Mouse (Mus musculus): ENCODE measurements around the gene Mettl7b. TPM values are rescaled to one million over a fixed set of nuclear protein-coding genes. Genes with fewer than 3 reads are reported as not detected.

Mettl7b gene
- polyA plus RNA-seq, 1 experiment from 2014 or later, result 0.19 TPM

- H3K4me2 ChIP-seq (replicated peaks), result no peak overlapping the region; the same call in none of the 2 replicates
- no peak for ATAC-seq (ENCODE audit: low FRiP score, low read depth)
- H3K4me1 ChIP-seq, result peaks cover 38% of the 10 kb centered on the region
- H3K9ac ChIP-seq, result no peak overlapping the region
- peak overlapping the region; percentile 49; the same call in 1 of the 2 replicates for H3K27ac ChIP-seq
- peaks cover 69% of the 10 kb centered on the region for H3K36me3 ChIP-seq
- 7% methylated on average over 5 of the region's 5 CpGs for WGBS
- H3K27me3 ChIP-seq, result no peaks in the 10 kb centered on the region
- H3K4me3 ChIP-seq, result no peak overlapping the region
- no peaks in the 10 kb centered on the region for H3K9me3 ChIP-seq
These were observed 47.6 kb downstream of the Mettl7b start for GRCm38 (mm10) chr10:128913219-128913618.

- H3K9ac ChIP-seq, result 0 out of 2 replicates have a peak overlapping the region, but pooled peaks have one; percentile 20
These were observed 48.0 kb downstream of the Mettl7b start for GRCm38 (mm10) chr10:128912791-128913190.

GRCm38 (mm10) chr10:128912268-128912667, 48.5 kb downstream of the Mettl7b start:
- Histone ChIP-seq H3K4me3 (no peak overlapping the region), H3K9ac (peak overlapping the region; percentile 51; the same call in 1 of the 2 replicates)

More at GRCm38 (mm10) chr10:128912791-128913190, 48.0 kb downstream of the Mettl7b start:
- Histone ChIP-seq H3K27me3 (no peaks in the 10 kb centered on the region), H3K4me3 (peak overlapping the region; percentile 7; the same call in 1 of the 2 replicates), H3K9me3 (no peaks in the 10 kb centered on the region), H3K4me1 (peaks cover 38% of the 10 kb centered on the region), H3K4me2 (replicated peaks) (peak overlapping the region; percentile 19; the same call in 1 of the 2 replicates), H3K27ac (peak overlapping the region; percentile 49; the same call in 1 of the 2 replicates), H3K36me3 (peaks cover 65% of the 10 kb centered on the region)
- 79% methylated on average over 4 of the region's 4 CpGs for WGBS
- no peak for ATAC-seq (ENCODE audit: low FRiP score, low read depth)

DNA sequence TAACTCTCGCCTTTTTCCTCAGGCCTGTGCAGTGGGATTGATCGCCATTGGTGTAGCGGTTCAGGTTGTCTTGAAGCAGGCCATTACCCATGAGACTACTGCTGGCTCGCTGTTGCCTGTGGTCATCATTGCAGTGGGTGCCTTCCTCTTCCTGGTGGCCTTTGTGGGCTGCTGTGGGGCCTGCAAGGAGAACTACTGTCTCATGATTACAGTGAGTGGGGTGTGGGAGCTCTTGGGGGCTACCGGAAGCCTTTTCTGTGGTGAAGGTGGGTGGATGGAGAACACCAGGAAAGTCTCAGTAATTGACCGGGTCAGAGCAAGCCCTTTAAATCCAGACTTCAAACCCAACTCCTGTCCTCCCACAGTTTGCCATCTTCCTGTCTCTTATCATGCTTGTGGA, 49.4 kb downstream of the Mettl7b start:
- 83% methylated on average over 6 of the region's 6 CpGs for WGBS
- Histone ChIP-seq H3K9ac (peak overlapping the region; percentile 100), H3K27ac (0 out of 2 replicates have a peak overlapping the region, but pooled peaks have one; percentile 96), H3K4me2 (replicated peaks) (peak overlapping the region; percentile 77), H3K9me3 (no peaks in the 10 kb centered on the region), H3K4me1 (peaks cover 38% of the 10 kb centered on the region), H3K27me3 (no peaks in the 10 kb centered on the region), H3K36me3 (peaks cover 51% of the 10 kb centered on the region), H3K4me3 (peak overlapping the region; percentile 87)
- ATAC-seq (ENCODE audit: low FRiP score, low read depth), result no peak

More at GRCm38 (mm10) chr10:128912268-128912667, 48.5 kb downstream of the Mettl7b start:
- 78% methylated on average over 4 of the region's 4 CpGs for WGBS
- no peak for ATAC-seq (ENCODE audit: low FRiP score, low read depth)
- Histone ChIP-seq H3K27me3 (no peaks in the 10 kb centered on the region), H3K36me3 (peaks cover 59% of the 10 kb centered on the region), H3K27ac (no peak overlapping the region; the same call in 1 of the 2 replicates), H3K9me3 (no peaks in the 10 kb centered on the region), H3K4me1 (peaks cover 38% of the 10 kb centered on the region), H3K4me2 (replicated peaks) (peak overlapping the region; percentile 77)

DNA sequence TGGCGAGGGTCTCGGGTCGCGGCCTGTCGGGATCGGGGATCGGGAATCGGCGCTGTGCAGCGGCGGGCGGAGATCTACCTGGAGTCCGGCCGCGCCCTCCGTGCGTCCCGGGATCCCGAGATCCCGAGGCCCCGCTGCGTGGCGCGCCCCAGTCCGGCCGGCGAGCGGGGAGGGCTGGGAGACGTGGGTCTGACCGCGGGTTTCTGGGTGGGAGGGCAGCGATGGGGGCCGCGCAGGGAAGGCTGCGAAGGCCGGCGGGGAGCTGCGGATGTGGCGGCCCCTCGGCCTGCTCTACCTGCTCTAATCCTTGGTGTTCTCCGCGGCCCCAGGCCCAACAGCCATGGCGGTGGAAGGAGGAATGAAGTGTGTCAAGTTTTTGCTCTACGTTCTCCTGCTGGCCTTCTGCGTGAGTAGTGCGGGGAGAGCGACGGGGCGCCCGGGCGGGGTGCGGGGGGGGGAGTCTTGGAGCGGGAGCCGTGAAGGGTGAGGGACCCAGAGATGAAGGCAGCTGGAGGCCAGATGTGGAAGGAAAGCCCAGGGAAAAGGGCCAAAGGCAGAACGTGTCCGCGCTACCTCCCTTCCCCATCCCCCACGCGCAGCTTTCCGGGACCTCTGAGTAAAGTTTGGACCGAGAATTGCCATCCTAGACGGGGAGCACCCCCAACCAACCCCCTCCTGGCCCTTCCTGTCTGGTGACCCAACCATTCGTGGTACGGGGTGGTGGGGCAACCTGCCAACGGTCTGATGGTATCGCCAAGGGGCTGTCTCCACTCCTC, 50.5 kb downstream of the Mettl7b start:
- H3K36me3 ChIP-seq, result peaks cover 40% of the 10 kb centered on the region
- peak overlapping the region; percentile 96 for H3K27ac ChIP-seq
- no peaks in the 10 kb centered on the region for H3K9me3 ChIP-seq
- H3K4me1 ChIP-seq, result peaks cover 38% of the 10 kb centered on the region
- H3K4me3 ChIP-seq, result peak overlapping the region; percentile 87
- H3K27me3 ChIP-seq, result no peaks in the 10 kb centered on the region
- peak overlapping the region; percentile 77 for H3K4me2 ChIP-seq (replicated peaks)
- ATAC-seq (ENCODE audit: low FRiP score, low read depth), result peak; percentile 29
- under 1% methylated on average over 60 of the region's 66 CpGs for WGBS
- H3K9ac ChIP-seq, result peak overlapping the region; percentile 100

GRCm38 (mm10) chr10:128909567-128910028, 51.2 kb downstream of the Mettl7b start:
- Histone ChIP-seq H3K9me3 (no peaks in the 10 kb centered on the region), H3K4me3 (peak overlapping the region; percentile 87), H3K4me2 (replicated peaks) (peak overlapping the region; percentile 77), H3K36me3 (peaks cover 34% of the 10 kb centered on the region), H3K27me3 (no peaks in the 10 kb centered on the region), H3K9ac (peak overlapping the region; percentile 100), H3K4me1 (peaks cover 38% of the 10 kb centered on the region), H3K27ac (peak overlapping the region; percentile 96)
- under 1% methylated on average over 38 of the region's 41 CpGs for WGBS
- ATAC-seq (ENCODE audit: low FRiP score, low read depth), result peak; percentile 87

DNA sequence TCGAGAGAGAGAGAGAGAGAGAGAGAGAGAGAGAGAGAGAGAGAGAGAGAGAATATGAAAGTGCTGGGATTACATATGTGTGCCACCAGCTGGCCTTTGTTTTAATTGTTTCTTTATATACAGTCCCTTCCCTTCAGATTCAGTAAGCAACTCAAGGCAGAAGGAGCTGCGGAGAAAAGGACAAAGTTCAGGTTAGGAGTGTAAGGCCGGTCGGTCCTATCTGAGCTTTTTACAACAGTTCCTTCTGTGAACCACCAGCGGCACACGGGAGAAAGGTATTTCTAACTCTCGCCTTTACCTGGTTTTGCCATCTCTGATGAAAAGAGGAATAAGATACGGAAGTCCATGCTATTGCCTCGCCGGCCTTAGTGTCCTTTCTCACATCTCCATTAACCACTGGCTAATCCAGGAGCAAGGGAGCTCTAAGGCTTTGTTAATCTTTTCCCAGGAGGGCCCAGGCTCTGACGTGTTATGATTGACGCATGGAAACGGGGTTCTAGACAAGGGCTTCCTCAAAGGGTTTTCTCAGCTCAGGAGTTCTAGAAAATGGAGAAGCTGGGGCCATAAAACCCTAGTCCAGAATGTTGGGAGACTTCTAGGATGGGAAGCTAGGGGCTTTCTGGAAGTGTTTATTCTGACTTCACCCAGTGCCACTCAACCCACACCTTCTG, 51.9 kb downstream of the Mettl7b start:
- Histone ChIP-seq H3K4me3 (peak overlapping the region; percentile 87), H3K9ac (peak overlapping the region; percentile 100), H3K36me3 (peaks cover 27% of the 10 kb centered on the region), H3K9me3 (no peaks in the 10 kb centered on the region), H3K27me3 (no peaks in the 10 kb centered on the region), H3K4me1 (peaks cover 38% of the 10 kb centered on the region), H3K27ac (peak overlapping the region; percentile 96), H3K4me2 (replicated peaks) (peak overlapping the region; percentile 77)
- ATAC-seq (ENCODE audit: low FRiP score, low read depth), result no peak
- 57% methylated on average over 13 of the region's 13 CpGs for WGBS

Other genes starting within 250 kb of the Mettl7b start
- gene Dgka, start 216.1 kb downstream of the Mettl7b start, polyA plus RNA-seq (2015; fragmentation: Nextera tagmentation; extraction: Ambion mirVana), result 12.0 and 12.1 TPM in 2 replicates
- gene Pym1, start 213.1 kb downstream of the Mettl7b start, polyA plus RNA-seq (2015; fragmentation: Nextera tagmentation; extraction: Ambion mirVana), result 44.0 and 47.9 TPM in 2 replicates
- gene Mmp19, start 170.1 kb downstream of the Mettl7b start, polyA plus RNA-seq (2015; fragmentation: Nextera tagmentation; extraction: Ambion mirVana), result 0.56 and 0.78 TPM in 2 replicates
- 58.8 and 66.8 TPM in 2 replicates for gene Dnajc14, start 156.9 kb downstream of the Mettl7b start, polyA plus RNA-seq (2015; fragmentation: Nextera tagmentation; extraction: Ambion mirVana)
- 25.3 and 27.1 TPM in 2 replicates for gene Tmem198b, start 156.6 kb downstream of the Mettl7b start, polyA plus RNA-seq (2015; fragmentation: Nextera tagmentation; extraction: Ambion mirVana)
- 224 and 240 TPM in 2 replicates for gene Sarnp, start 143.7 kb downstream of the Mettl7b start, polyA plus RNA-seq (2015; fragmentation: Nextera tagmentation; extraction: Ambion mirVana)
- 30.2 and 34.0 TPM in 2 replicates for gene Ormdl2, start 139.3 kb downstream of the Mettl7b start, polyA plus RNA-seq (2015; fragmentation: Nextera tagmentation; extraction: Ambion mirVana)
- gene Gdf11, start 69.3 kb downstream of the Mettl7b start, polyA plus RNA-seq (2015; fragmentation: Nextera tagmentation; extraction: Ambion mirVana), result 12.5 and 13.1 TPM in 2 replicates
- gene Cd63, start 60.0 kb downstream of the Mettl7b start, polyA plus RNA-seq (2015; fragmentation: Nextera tagmentation; extraction: Ambion mirVana), result 820 and 839 TPM in 2 replicates
- gene Rdh5, start 38.1 kb downstream of the Mettl7b start, polyA plus RNA-seq (2015; fragmentation: Nextera tagmentation; extraction: Ambion mirVana), result 12.2 and 12.9 TPM in 2 replicates
- gene Bloc1s1, start 37.0 kb downstream of the Mettl7b start, polyA plus RNA-seq (2015; fragmentation: Nextera tagmentation; extraction: Ambion mirVana), result 225 and 240 TPM in 2 replicates
- 4.8 and 5.5 TPM in 2 replicates for gene Itga7, start 27.2 kb downstream of the Mettl7b start, polyA plus RNA-seq (2015; fragmentation: Nextera tagmentation; extraction: Ambion mirVana)
- not detected in 2 replicates for gene Olfr9, start 28.4 kb upstream of the Mettl7b start, polyA plus RNA-seq (2015; fragmentation: Nextera tagmentation; extraction: Ambion mirVana)
- gene Olfr763, start 49.8 kb upstream of the Mettl7b start, polyA plus RNA-seq (2015; fragmentation: Nextera tagmentation; extraction: Ambion mirVana), result not detected in 2 replicates
- not detected in 2 replicates for gene Olfr764-ps1, start 78.9 kb upstream of the Mettl7b start, polyA plus RNA-seq (2015; fragmentation: Nextera tagmentation; extraction: Ambion mirVana)
- not detected in 2 replicates for gene Olfr765, start 89.0 kb upstream of the Mettl7b start, polyA plus RNA-seq (2015; fragmentation: Nextera tagmentation; extraction: Ambion mirVana)
- gene Olfr766-ps1, start 108.0 kb upstream of the Mettl7b start, polyA plus RNA-seq (2015; fragmentation: Nextera tagmentation; extraction: Ambion mirVana), result 0.08 TPM in 1 of 2 replicates, not detected in the other
- 0.04 TPM in 1 of 2 replicates, not detected in the other for gene Olfr767, start 121.9 kb upstream of the Mettl7b start, polyA plus RNA-seq (2015; fragmentation: Nextera tagmentation; extraction: Ambion mirVana)
- 0.08 TPM in 1 of 2 replicates, not detected in the other for gene Olfr768, start 138.4 kb upstream of the Mettl7b start, polyA plus RNA-seq (2015; fragmentation: Nextera tagmentation; extraction: Ambion mirVana)
- 0.05 TPM in 1 of 2 replicates, not detected in the other for gene Olfr769, start 156.9 kb upstream of the Mettl7b start, polyA plus RNA-seq (2015; fragmentation: Nextera tagmentation; extraction: Ambion mirVana)
- gene Olfr770, start 178.0 kb upstream of the Mettl7b start, polyA plus RNA-seq (2015; fragmentation: Nextera tagmentation; extraction: Ambion mirVana), result not detected in 2 replicates
- not detected in 2 replicates for gene Olfr771, start 203.8 kb upstream of the Mettl7b start, polyA plus RNA-seq (2015; fragmentation: Nextera tagmentation; extraction: Ambion mirVana)
- not detected in 2 replicates for gene Olfr772, start 216.9 kb upstream of the Mettl7b start, polyA plus RNA-seq (2015; fragmentation: Nextera tagmentation; extraction: Ambion mirVana)
- not detected in 2 replicates for gene Olfr773, start 226.4 kb upstream of the Mettl7b start, polyA plus RNA-seq (2015; fragmentation: Nextera tagmentation; extraction: Ambion mirVana)